In the genomic region with DNA sequence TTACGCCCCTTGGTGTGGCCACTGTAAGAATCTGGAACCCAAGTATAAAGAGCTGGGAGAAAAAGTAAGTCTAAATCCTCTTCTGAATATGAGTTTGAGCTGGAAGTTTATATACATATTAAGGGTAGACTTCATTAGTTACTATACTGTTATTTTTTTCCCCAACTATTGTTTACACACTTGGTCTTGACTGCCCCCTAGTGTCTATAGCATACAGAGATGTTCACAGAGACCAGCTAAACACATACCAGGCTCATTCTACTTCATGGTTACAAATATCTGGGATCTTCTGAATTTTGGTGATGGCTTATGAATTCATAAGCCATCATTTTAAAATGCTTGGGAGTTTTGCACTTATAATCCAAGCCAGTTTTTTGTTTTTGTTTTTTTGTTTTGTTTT, we compare ENCODE assay signal across 11 mouse cellular contexts. TPM values are rescaled to one million over a fixed set of nuclear protein-coding genes. Genes with fewer than 3 reads are reported as not detected.
DNase-seq lines count a peak whose midpoint lies in the region; ATAC-seq and TF ChIP-seq lines count a peak whose summit lies in the region.
"Had no signal": no experiment of that assay in that cellular context is flagged by ENCODE, and none has a peak within 500 bp of the region (broad histone marks: within the 10 kb centered on the region; RNA-seq: fewer than 3 reads in every experiment).

No protein-coding gene starts in this region.

- TF ChIP-seq POLR2A in cerebellum, adult 2 months (IDR thresholded peaks at IDR 0.05; ENCODE audit: borderline replicate concordance, insufficient read depth, low read length) = no peak
- no peak for TF ChIP-seq POLR2A in bone marrow, adult 2 months (IDR thresholded peaks at IDR 0.05; ENCODE audit: borderline replicate concordance, control insufficient read depth, low read depth, low read length)

- no peak for DNase-seq in cerebellum, adult 2 months
- no peak for DNase-seq in cerebellum, postnatal 4 days (ENCODE audit: low spot score in 2 of 2)
- peak; percentile 68 for DNase-seq in lung, embryonic 14.5 days
- DNase-seq in lung, postnatal 14 days = no peak
- no peak for DNase-seq in left cerebral cortex, adult 9 months (ENCODE audit: low spot score in 2 of 2)
- no peak for DNase-seq in kidney, postnatal 25 days
- DNase-seq: gastrocnemius, postnatal 25 days had no signal

- no peaks in the 10 kb centered on the region for H3K27me3 ChIP-seq in cerebellum, adult 2 months (ENCODE audit: control insufficient read depth, insufficient read depth, low read length)
- H3K27me3 ChIP-seq in lung, embryonic 14.5 days (ENCODE audit: insufficient read depth, low read length) = no peaks in the 10 kb centered on the region
- H3K27me3 ChIP-seq: embryonic facial prominence, embryonic 13.5 days; hindbrain, embryonic 15.5 days had no signal

- no peak overlapping the region for H3K4me2 ChIP-seq in lung, embryonic 14.5 days
- H3K4me2 ChIP-seq: embryonic facial prominence, embryonic 13.5 days; hindbrain, embryonic 15.5 days had no signal

- peak; percentile 27; the same call in 1 of the 2 replicates for TF ChIP-seq CTCF in cerebellum, adult 2 months (IDR thresholded peaks at IDR 0.05; ENCODE audit: borderline replicate concordance, insufficient read depth, low read depth, low read length)
- peak; percentile 44 for TF ChIP-seq CTCF in lung, embryonic 14.5 days (IDR thresholded peaks at IDR 0.05; ENCODE audit: low read depth)
- 0 out of 2 replicates have a peak, but pooled peaks have one; percentile 17 for TF ChIP-seq CTCF in bone marrow, adult 2 months (IDR thresholded peaks at IDR 0.05; ENCODE audit: control insufficient read depth, insufficient read depth, low read length)

- H3K27ac ChIP-seq in cerebellum, adult 2 months (ENCODE audit: insufficient read depth, low read length) = no peak overlapping the region
- no peak overlapping the region for H3K27ac ChIP-seq in lung, embryonic 14.5 days (ENCODE audit: low read depth)
- H3K27ac ChIP-seq in bone marrow, adult 2 months (ENCODE audit: control insufficient read depth, insufficient read depth, low read depth, low read length, poor library complexity) = no peak overlapping the region
- H3K27ac ChIP-seq: embryonic facial prominence, embryonic 13.5 days; hindbrain, embryonic 15.5 days had no signal

- no peak overlapping the region for H3K9ac ChIP-seq in lung, embryonic 14.5 days
- H3K9ac ChIP-seq: embryonic facial prominence, embryonic 13.5 days; hindbrain, embryonic 15.5 days had no signal

- no peaks in the 10 kb centered on the region for H3K9me3 ChIP-seq in lung, embryonic 14.5 days (ENCODE audit: low read depth, low read length)
- H3K9me3 ChIP-seq: embryonic facial prominence, embryonic 13.5 days; hindbrain, embryonic 15.5 days had no signal

- no peak overlapping the region for H3K4me3 ChIP-seq in cerebellum, adult 2 months (replicated peaks; ENCODE audit: insufficient read depth, low read depth, low read length)
- H3K4me3 ChIP-seq in lung, embryonic 14.5 days (ENCODE audit: low read depth, low read length) = no peak overlapping the region
- no peak overlapping the region for H3K4me3 ChIP-seq in bone marrow, adult 2 months (replicated peaks; ENCODE audit: control insufficient read depth, low read depth, low read length)
- H3K4me3 ChIP-seq: embryonic facial prominence, embryonic 13.5 days; hindbrain, embryonic 15.5 days had no signal

- H3K4me1 ChIP-seq in cerebellum, adult 2 months (ENCODE audit: control insufficient read depth, insufficient read depth, low read length) = no peaks in the 10 kb centered on the region
- no peaks in the 10 kb centered on the region for H3K4me1 ChIP-seq in lung, embryonic 14.5 days (ENCODE audit: insufficient read depth)
- no peaks in the 10 kb centered on the region for H3K4me1 ChIP-seq in bone marrow, adult 2 months (ENCODE audit: control insufficient read depth, insufficient read depth, low read length)
- H3K4me1 ChIP-seq: embryonic facial prominence, embryonic 13.5 days; hindbrain, embryonic 15.5 days had no signal

- no peak for ATAC-seq in lung, embryonic 14.5 days (ENCODE audit: insufficient read depth)
- ATAC-seq in neutrophil, adult 5-6 weeks (ENCODE audit: extremely low read depth, insufficient number of reproducible peaks, low FRiP score, poor library complexity, severe bottlenecking) = peak; percentile 70; the same call in 1 of the 2 replicates

- peaks cover 96% of the 10 kb centered on the region for H3K36me3 ChIP-seq in lung, embryonic 14.5 days (ENCODE audit: insufficient read depth)

- WGBS in cerebellum, adult 2 months = 100% methylated on average over 1 of the region's 1 CpGs
- whole genome bisulfite sequencing in lung, embryonic 14.5 days = 94% methylated on average over 1 of the region's 1 CpGs
- WGBS in bone marrow, adult 2 months = 96% methylated on average over 1 of the region's 1 CpGs

RNA-seq across cellular contexts. Expression of a gene that starts 9.2 kb away (rescaled TPM):
- 0.08 TPM in 1 of 2 replicates, not detected in the other for polyA plus RNA-seq in cerebellum, adult 2 months (2012; rRNA removed)
- polyA plus RNA-seq in lung, embryonic 14.5 days (2014; fragmentation: Nextera tagmentation; extraction: Ambion mirVana) = 9.0 and 10.4 TPM in 2 replicates
- polyA plus RNA-seq in bone marrow, adult 2 months (2011; ENCODE audit: insufficient read depth, insufficient read length, low replicate concordance, missing spikeins) = 9.1 TPM in 1 of 2 replicates, not detected in the other
- total RNA-seq in neutrophil, adult 5-6 weeks (2017) = 36.3 and 45.4 TPM in 2 replicates
- total RNA-seq: gastrocnemius, postnatal 25 days had no signal

RNA-seq across cellular contexts. Expression of a gene that starts 14.1 kb away (rescaled TPM):
- 282 and 303 TPM in 2 replicates for polyA plus RNA-seq in cerebellum, adult 2 months (2012; rRNA removed)
- 488 and 525 TPM in 2 replicates for polyA plus RNA-seq in lung, embryonic 14.5 days (2014; fragmentation: Nextera tagmentation; extraction: Ambion mirVana)
- 261 and 476 TPM in 2 replicates for polyA plus RNA-seq in bone marrow, adult 2 months (2011; ENCODE audit: insufficient read depth, insufficient read length, low replicate concordance, missing spikeins)
- 101 and 116 TPM in 2 replicates for total RNA-seq in neutrophil, adult 5-6 weeks (2017)

RNA-seq across cellular contexts. Expression of a gene that starts 18.2 kb away (rescaled TPM):
- 24.7 and 27.5 TPM in 2 replicates for polyA plus RNA-seq in cerebellum, adult 2 months (2012; rRNA removed)
- 87.4 and 97.0 TPM in 2 replicates for polyA plus RNA-seq in lung, embryonic 14.5 days (2014; fragmentation: Nextera tagmentation; extraction: Ambion mirVana)
- 64.6 and 70.0 TPM in 2 replicates for polyA plus RNA-seq in bone marrow, adult 2 months (2011; ENCODE audit: insufficient read depth, insufficient read length, low replicate concordance, missing spikeins)
- 96.9 and 98.5 TPM in 2 replicates for total RNA-seq in neutrophil, adult 5-6 weeks (2017)

RNA-seq across cellular contexts. Expression of a gene that starts 21.3 kb away (rescaled TPM):
- polyA plus RNA-seq in cerebellum, adult 2 months (2012; rRNA removed) = 7.1 and 7.4 TPM in 2 replicates
- polyA plus RNA-seq in lung, embryonic 14.5 days (2014; fragmentation: Nextera tagmentation; extraction: Ambion mirVana) = 2.0 and 2.6 TPM in 2 replicates
- 0.70 and 0.87 TPM in 2 replicates for polyA plus RNA-seq in bone marrow, adult 2 months (2011; ENCODE audit: insufficient read depth, insufficient read length, low replicate concordance, missing spikeins)
- 2.8 and 3.1 TPM in 2 replicates for total RNA-seq in neutrophil, adult 5-6 weeks (2017)

RNA-seq across cellular contexts. Expression of a gene that starts 21.3 kb away (rescaled TPM):
- 96.5 and 99.1 TPM in 2 replicates for polyA plus RNA-seq in cerebellum, adult 2 months (2012; rRNA removed)
- 628 and 649 TPM in 2 replicates for polyA plus RNA-seq in lung, embryonic 14.5 days (2014; fragmentation: Nextera tagmentation; extraction: Ambion mirVana)
- polyA plus RNA-seq in bone marrow, adult 2 months (2011; ENCODE audit: insufficient read depth, insufficient read length, low replicate concordance, missing spikeins) = 113 and 230 TPM in 2 replicates
- 81.0 and 85.3 TPM in 2 replicates for total RNA-seq in neutrophil, adult 5-6 weeks (2017)
